Mouse (Mus musculus) sigmoid colon, adult 10 weeks (tissue): ENCODE results near the gene Map4k3. TPM values are rescaled to one million over a fixed set of nuclear protein-coding genes. Genes with fewer than 3 reads are reported as not detected.

Source experiments
- polyA plus RNA-seq: library from polyadenylated mRNA; stranded (reverse); fragments of 350-450 nt; fragmentation: Illumina TruSeq; extraction: RNeasy Lipid Tissue Mini Kit (QIAGEN cat#74804); gene quantifications from one replicate; pipeline ENCODE4 v1.2.3, GENCODE M21; 2014; ENCODE audit warnings: low read depth, low replicate concordance

The Map4k3 gene
- polyA plus RNA-seq, result 187 TPM

GRCm38 (mm10) chr17:80728062-80728858 lies at the start of gene Map4k3:
TSS of gene Map4k3 (minus strand) at chr17:80728485.

DNA sequence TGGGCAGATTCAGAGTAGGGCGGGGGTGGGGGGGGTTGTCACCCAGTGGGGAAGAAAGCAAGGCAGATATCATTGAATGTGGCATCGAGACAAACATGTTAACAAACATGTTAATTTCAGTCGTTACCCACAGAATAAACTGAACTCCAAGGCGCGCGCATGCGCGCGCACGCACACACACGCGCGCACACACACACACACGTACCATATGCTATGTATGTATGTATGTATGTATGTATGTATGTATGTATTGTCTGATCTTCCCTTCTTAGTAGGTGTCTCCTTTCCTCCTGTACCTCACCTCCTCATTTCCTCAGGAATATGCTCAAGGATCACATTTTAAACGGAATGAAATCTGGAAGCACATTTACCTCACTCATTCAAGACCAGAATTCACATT lies 150.6 kb downstream of the Map4k3 start, which contains the start of gene Cdkl4:
Gene Cdkl4 (minus strand): TSS at position 175 of the 400 bp plus-strand sequence.

Other genes with a start within 250 kb of the Map4k3 start
- gene Sos1, start 248.0 kb downstream of the Map4k3 start, polyA plus RNA-seq, result 44.6 TPM
- gene Cdkl4, start 150.7 kb downstream of the Map4k3 start, polyA plus RNA-seq, result 0.25 TPM
- gene Tmem178, start 216.1 kb upstream of the Map4k3 start, polyA plus RNA-seq, result not detected